In genomic region chr6:119738638-119739375, GRCm38 (mm10) we compare ENCODE assay signal across 24 mouse cellular contexts.
DNase-seq lines count a peak whose midpoint lies in the region; ATAC-seq lines count a peak whose summit lies in the region.
"Had no signal": no experiment of that assay in that cellular context is flagged by ENCODE, and none has a peak within 500 bp of the region (broad histone marks: within the 10 kb centered on the region; RNA-seq: fewer than 3 reads in every experiment).

No protein-coding gene starts in this region.

- 0 out of 2 replicates have a peak, but pooled peaks cover 9% of the 10 kb centered on the region for H3K4me1 ChIP-seq in kidney, embryonic 14.5 days (ENCODE audit: control insufficient read depth, insufficient read depth, low read length)
- H3K4me1 ChIP-seq in liver, embryonic 15.5 days (replicated peaks): no peaks in the 10 kb centered on the region
- H3K4me1 ChIP-seq: embryonic facial prominence, embryonic 15.5 days; heart, embryonic 12.5 days; hindbrain, embryonic 10.5 days; midbrain, embryonic 12.5 days; stomach, embryonic 15.5 days had no signal

- H3K9ac ChIP-seq in kidney, embryonic 14.5 days (ENCODE audit: low read depth, low read length): no peak overlapping the region
- H3K9ac ChIP-seq in liver, embryonic 15.5 days: no peak overlapping the region
- H3K9ac ChIP-seq: embryonic facial prominence, embryonic 15.5 days; heart, embryonic 12.5 days; limb, embryonic 13.5 days; lung, embryonic 14.5 days; midbrain, embryonic 12.5 days; stomach, embryonic 15.5 days had no signal

- no peak overlapping the region for H3K4me2 ChIP-seq in kidney, embryonic 14.5 days (replicated peaks; ENCODE audit: low read depth, low read length)
- no peak overlapping the region for H3K4me2 ChIP-seq in liver, embryonic 15.5 days
- H3K4me2 ChIP-seq: embryonic facial prominence, embryonic 15.5 days; heart, embryonic 12.5 days; limb, embryonic 13.5 days; lung, embryonic 14.5 days; midbrain, embryonic 12.5 days; stomach, embryonic 15.5 days had no signal

- WGBS in kidney, embryonic 14.5 days: 90% methylated on average over 4 of the region's 4 CpGs
- WGBS in liver, embryonic 15.5 days (ENCODE audit: insufficient replicate concordance): 73% methylated on average over 4 of the region's 4 CpGs

- H3K27ac ChIP-seq in kidney, embryonic 14.5 days (ENCODE audit: low read depth, low read length): no peak overlapping the region
- H3K27ac ChIP-seq in liver, embryonic 15.5 days (replicated peaks): peak overlapping the region; percentile 34; the same call in 1 of the 2 replicates
- H3K27ac ChIP-seq: embryonic facial prominence, embryonic 15.5 days; hindbrain, embryonic 10.5 days; hindbrain, postnatal 0 days; layer of hippocampus, adult 2 months; limb, embryonic 13.5 days; midbrain, embryonic 12.5 days; stomach, embryonic 15.5 days had no signal

- intact Hi-C loops in left cerebral cortex, postnatal 4 days (cut with DNase I): no loop called here

- no peaks in the 10 kb centered on the region for H3K27me3 ChIP-seq in kidney, embryonic 14.5 days (ENCODE audit: control insufficient read depth, insufficient read depth, low read length)
- no peaks in the 10 kb centered on the region for H3K27me3 ChIP-seq in liver, embryonic 15.5 days
- H3K27me3 ChIP-seq: embryonic facial prominence, embryonic 15.5 days; heart, embryonic 12.5 days; limb, embryonic 13.5 days; midbrain, embryonic 12.5 days; stomach, embryonic 15.5 days had no signal

- DNase-seq in kidney, adult 18-20 months: peak; percentile 32
- DNase-seq in thymus, postnatal 25 days: peak; percentile 44
- DNase-seq in thymus, postnatal 4 days: no peak
- no peak for DNase-seq in left cerebral cortex, postnatal 4 days
- no peak for DNase-seq in testis, postnatal 14 days (ENCODE audit: low spot score)
- DNase-seq: adrenal gland, postnatal 36 days; cerebellum, adult 9-11 months; heart, adult 18-20 months; heart, postnatal 10 days; layer of hippocampus, postnatal 36 days; lung, embryonic 14.5 days had no signal

- H3K4me3 ChIP-seq in kidney, embryonic 14.5 days (ENCODE audit: low read length): no peak overlapping the region
- no peak overlapping the region for H3K4me3 ChIP-seq in liver, embryonic 15.5 days (replicated peaks)
- H3K4me3 ChIP-seq: embryonic facial prominence, embryonic 15.5 days; heart, embryonic 12.5 days; hindbrain, embryonic 10.5 days; layer of hippocampus, adult 2 months; limb, embryonic 13.5 days; midbrain, embryonic 12.5 days; stomach, embryonic 15.5 days had no signal

- H3K9me3 ChIP-seq in kidney, embryonic 14.5 days (ENCODE audit: control insufficient read depth, low read length): no peaks in the 10 kb centered on the region
- no peaks in the 10 kb centered on the region for H3K9me3 ChIP-seq in liver, embryonic 15.5 days (replicated peaks)
- H3K9me3 ChIP-seq: embryonic facial prominence, embryonic 15.5 days; heart, embryonic 12.5 days; hindbrain, embryonic 10.5 days; limb, embryonic 13.5 days; midbrain, embryonic 12.5 days; stomach, embryonic 15.5 days had no signal

- no peaks in the 10 kb centered on the region for H3K36me3 ChIP-seq in kidney, embryonic 14.5 days (ENCODE audit: control insufficient read depth, insufficient read depth, low read length)
- no peaks in the 10 kb centered on the region for H3K36me3 ChIP-seq in liver, embryonic 15.5 days (replicated peaks)

- no peak for ATAC-seq in kidney, embryonic 14.5 days (ENCODE audit: low FRiP score, low TSS enrichment)
- peak; percentile 49; the same call in 1 of the 2 replicates for ATAC-seq in liver, embryonic 15.5 days (ENCODE audit: insufficient read depth)
- ATAC-seq: CD4-positive, CD25-positive, alpha-beta regulatory T cell, adult 4 months; forebrain, embryonic 14.5 days; hindbrain, postnatal 0 days; intestine, embryonic 16.5 days had no signal

Comparison
In these comparisons a context has a peak if more than half of its experiments do, and no peak if none do; other contexts are left out.
1. DNase-seq: peak in kidney, adult 18-20 months (single experiment) and thymus, postnatal 25 days (single experiment); none in thymus, postnatal 4 days (single experiment), left cerebral cortex, postnatal 4 days (single experiment) and testis, postnatal 14 days (single experiment).